Mouse (Mus musculus) thymus, adult 2 months (tissue): ENCODE measurements around the gene Lrrc26. TPM values are rescaled to one million over a fixed set of nuclear protein-coding genes. Genes with fewer than 3 reads are reported as not detected.

Experiments used
- DNase-seq: peaks from one replicate; pipeline ENCODE4 v3.0.0; 2021
- H3K27ac ChIP-seq: fragments of 200-500 bp; 2 replicates; pipeline ENCODE4 v1.5.1; 2012; ENCODE audit warnings: low read length, control low read depth; ENCODE audit not compliant: control insufficient read depth, insufficient read depth
- H3K27me3 ChIP-seq: fragments of 200-500 bp; 2 replicates; pipeline ENCODE4 v1.6.1; 2012; ENCODE audit warnings: mild to moderate bottlenecking, low read length, moderate library complexity, mixed read lengths; ENCODE audit not compliant: control insufficient read depth, insufficient read depth
- H3K36me3 ChIP-seq: fragments of 200-500 bp; 2 replicates; pipeline ENCODE4 v1.6.1; 2012; ENCODE audit warnings: mild to moderate bottlenecking, low read length, moderate library complexity; ENCODE audit not compliant: control insufficient read depth, insufficient read depth
- H3K4me1 ChIP-seq: fragments of 200-500 bp; replicated peaks from 2 replicates; pipeline ENCODE4 v1.6.1; 2012; ENCODE audit warnings: low read length; ENCODE audit not compliant: control insufficient read depth, insufficient read depth
- H3K4me3 ChIP-seq: fragments of 200-500 bp; 2 replicates; pipeline ENCODE4 v1.5.1; 2012; ENCODE audit warnings: mild to moderate bottlenecking, low read length, control low read depth, moderate library complexity; ENCODE audit not compliant: control insufficient read depth, insufficient read depth
- CTCF ChIP-seq: fragments of 200-500 bp; IDR thresholded peaks from 2 replicates; pipeline ENCODE4 v1.5.1; 2012; ENCODE audit warnings: mild to moderate bottlenecking, control low read depth, low read length, moderate library complexity, borderline replicate concordance; ENCODE audit not compliant: control insufficient read depth, poor library complexity, insufficient read depth; ENCODE audit errors: extremely low read depth
- POLR2A ChIP-seq: fragments of 200-500 bp; IDR thresholded peaks from 2 replicates; pipeline ENCODE4 v1.6.1; 2012; ENCODE audit warnings: mild to moderate bottlenecking, low read length, control low read depth, moderate library complexity; ENCODE audit not compliant: control insufficient read depth, poor library complexity, insufficient read depth; ENCODE audit errors: extremely low read depth
- WGBS: fragments of 180-500 bp; shearing (Covaris S2); methylation state at CpG from one replicate; pipeline ENCODE4 v1.1.7; 2018; 5-methylcytosine and 5-hydroxymethylcytosine counted together
- polyA plus RNA-seq: library from polyadenylated mRNA; depleted of rRNA; stranded (reverse); fragments of >200 nt; gene quantifications from 2 replicates; pipeline ENCODE4 v1.2.3, GENCODE M21; 2012

Lrrc26 gene
- polyA plus RNA-seq, 1 experiment, result 1.6 TPM

DNA sequence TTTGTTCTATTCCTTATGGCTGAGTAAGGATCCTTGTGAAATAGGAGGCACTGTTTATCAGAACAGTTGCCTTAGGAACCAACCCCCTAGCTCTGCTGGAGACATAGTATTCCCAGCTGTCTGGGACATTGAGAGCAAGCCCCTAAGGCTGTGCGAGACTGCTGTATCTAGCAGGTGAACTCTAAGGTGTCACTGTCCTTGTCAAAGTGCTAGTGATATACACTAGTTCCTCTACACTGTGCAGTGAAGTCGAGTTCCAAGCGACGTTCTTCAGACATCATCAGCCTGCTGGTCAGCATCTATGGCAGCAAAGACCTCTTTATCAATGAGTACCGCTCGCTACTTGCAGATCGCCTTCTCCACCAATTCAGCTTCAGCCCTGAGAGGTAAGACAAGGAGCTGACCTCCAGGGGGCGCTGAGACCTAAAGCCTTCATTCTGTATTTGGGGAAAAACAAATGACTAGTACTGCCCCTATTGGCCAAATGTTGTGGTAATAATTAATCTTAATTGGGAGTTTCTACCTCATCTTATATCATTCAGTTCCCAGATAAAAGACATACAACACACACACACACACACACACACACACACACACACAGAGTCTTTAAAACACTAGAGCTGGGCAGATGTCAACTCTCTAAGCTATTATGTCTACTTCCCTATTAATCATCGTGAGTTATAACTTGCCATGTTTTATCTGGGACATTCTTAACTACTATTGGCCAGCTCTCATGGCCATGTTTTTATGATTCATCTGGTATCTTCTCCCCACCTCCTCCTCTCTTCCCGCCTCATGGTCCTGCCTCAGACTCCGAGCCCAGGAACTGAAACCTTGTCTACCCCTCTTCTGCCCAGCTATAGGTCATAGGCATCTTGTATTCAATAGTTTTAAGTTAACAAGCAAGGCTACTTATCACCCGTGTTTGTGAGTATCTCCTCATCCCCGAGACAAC is 10.5 kb upstream of the Lrrc26 start:
- 79% methylated on average over 13 of the region's 13 CpGs for whole genome bisulfite sequencing
- Histone ChIP-seq H3K4me3 (no peak overlapping the region), H3K4me1 (no peaks in the 10 kb centered on the region), H3K36me3 (peaks cover 55% of the 10 kb centered on the region), H3K27ac (no peak overlapping the region), H3K27me3 (no peaks in the 10 kb centered on the region)
- TF ChIP-seq POLR2A, result no peak
- DNase-seq, result peak; percentile 68

DNA sequence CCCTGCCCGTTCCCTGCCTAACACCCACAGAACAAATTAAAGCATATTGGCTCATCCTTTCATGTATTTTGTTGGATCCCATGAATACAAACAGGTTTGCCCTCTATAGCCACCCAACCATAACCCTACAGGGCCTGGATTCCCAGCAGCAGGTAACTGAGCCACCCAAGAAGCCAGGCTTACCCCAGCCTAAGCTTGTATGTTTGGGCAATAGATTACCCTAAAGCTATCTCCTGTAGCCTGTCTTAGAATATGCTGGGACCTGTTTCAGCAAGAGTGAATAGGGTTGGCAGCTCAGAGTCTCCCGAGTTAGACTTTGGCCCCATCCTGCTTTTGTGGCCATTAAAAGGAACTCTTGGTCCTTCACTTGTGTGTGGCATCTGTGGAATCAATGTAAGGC is 4.2 kb upstream of the Lrrc26 start:
- H3K36me3 ChIP-seq, result peaks cover 25% of the 10 kb centered on the region
- TF ChIP-seq CTCF (no peak), POLR2A (no peak)
- WGBS, result 97% methylated on average over 2 of the region's 2 CpGs
- no peak for DNase-seq
- H3K4me3 ChIP-seq, result no peak overlapping the region
- no peaks in the 10 kb centered on the region for H3K4me1 ChIP-seq
- H3K27me3 ChIP-seq, result peaks cover 6% of the 10 kb centered on the region; the same call in 1 of the 2 replicates
- H3K27ac ChIP-seq, result no peak overlapping the region

DNA sequence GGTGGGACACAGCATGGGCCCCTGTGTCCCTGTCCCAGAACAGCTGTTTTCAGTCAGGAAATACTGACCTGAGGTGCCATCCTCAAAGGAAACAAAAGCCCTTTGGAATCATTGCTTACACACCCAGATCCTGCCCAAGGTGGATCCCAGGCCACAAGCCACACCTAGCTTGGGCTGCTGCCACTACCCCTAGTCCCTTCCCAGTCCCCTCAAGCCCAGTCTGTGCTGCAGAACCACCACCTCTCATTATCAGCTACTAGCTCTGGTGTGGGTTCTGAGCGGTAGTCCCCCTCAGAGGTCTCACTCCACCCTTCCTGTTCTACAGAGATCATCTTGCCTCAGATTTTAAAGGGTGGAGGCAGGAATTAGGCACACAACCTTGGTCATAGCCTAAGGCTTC is 3.4 kb upstream of the Lrrc26 start:
- TF ChIP-seq POLR2A, result no peak
- no peak for TF ChIP-seq CTCF
- WGBS, result 89% methylated on average over 1 of the region's 1 CpGs
- H3K27ac ChIP-seq, result no peak overlapping the region
- peaks cover 18% of the 10 kb centered on the region for H3K36me3 ChIP-seq
- H3K27me3 ChIP-seq, result peaks cover 10% of the 10 kb centered on the region; the same call in 1 of the 2 replicates
- no peak overlapping the region for H3K4me3 ChIP-seq
- H3K4me1 ChIP-seq, result no peaks in the 10 kb centered on the region
- DNase-seq, result no peak

DNA sequence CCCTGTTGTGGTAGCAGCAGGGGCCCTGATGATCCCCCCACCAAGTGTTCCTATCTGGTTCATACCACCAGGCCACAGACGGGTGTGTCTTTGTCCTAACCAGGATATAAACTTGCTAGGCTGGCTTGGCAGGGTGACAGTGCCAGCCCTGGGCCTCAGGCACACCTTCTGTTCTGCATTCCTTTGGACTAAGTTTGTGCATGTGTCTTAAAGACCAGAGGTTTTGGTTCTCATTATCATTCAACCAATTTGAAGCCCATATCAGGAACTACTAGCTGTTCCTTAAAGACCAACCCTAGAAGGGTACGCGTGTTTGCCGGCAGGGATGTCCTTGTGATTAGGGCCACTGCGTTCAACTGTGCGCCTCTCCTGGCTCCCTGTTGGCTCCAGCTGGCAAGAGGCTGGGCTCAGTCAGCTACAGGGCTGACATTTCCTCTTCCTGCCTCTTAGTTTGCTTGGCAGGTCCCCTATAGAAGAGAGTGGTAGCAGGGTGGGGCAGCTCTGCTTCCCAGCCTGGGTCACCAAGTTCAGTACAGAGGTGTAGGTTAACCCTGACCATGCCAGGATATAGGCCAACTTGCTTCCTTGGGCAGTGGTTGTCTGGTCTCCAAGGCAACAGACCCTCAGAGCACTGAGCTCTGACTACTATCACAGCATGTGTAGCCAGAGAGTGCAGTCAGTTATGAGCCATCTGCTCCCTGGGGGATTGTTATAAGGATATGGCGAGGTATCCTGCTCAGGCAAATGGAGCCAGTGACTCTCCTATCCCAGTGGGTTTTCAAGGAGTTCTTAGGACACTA is 2.7 kb upstream of the Lrrc26 start:
- DNase-seq, result no peak
- Histone ChIP-seq H3K4me1 (no peaks in the 10 kb centered on the region), H3K27ac (no peak overlapping the region)

DNA sequence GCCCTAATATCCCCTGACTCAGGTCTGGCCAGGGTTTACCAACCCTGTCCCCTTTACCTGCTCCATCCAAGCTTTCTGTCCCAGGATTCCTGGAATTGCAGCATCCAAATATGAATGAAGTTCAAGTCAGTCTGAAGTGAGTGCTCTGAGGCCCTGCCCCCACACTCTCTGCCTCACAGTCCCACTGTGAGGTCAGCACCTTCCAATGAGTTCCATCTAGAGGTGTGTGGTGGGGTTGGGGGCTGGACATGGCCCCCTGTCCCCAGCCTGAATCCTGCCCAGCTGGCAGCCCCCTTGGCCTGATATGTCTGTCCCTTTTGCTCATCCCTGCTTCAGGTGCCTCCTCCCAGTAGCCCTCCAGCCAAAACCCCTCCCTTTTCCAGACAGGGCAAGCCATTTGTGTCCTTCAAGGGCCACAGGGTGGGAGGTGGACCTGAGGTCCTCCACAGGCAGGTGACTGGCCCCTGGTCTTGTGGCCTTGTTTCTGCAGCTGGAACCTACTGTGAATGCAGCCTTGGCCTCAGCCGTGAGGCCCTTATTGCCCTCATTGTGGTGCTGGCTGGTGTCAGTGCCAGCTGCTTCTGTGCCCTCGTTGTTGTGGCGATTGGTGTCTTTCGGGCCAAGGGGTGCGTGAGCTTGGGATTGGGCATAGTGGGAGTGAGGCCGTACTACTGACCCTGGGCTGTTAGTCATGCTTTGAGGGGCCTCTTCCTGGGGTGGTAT is 1.6 kb upstream of the Lrrc26 start, which contains the start of gene Tmem210:
TSS of gene Tmem210 (plus strand) at position 219 of the 723 bp plus-strand sequence.
- Histone ChIP-seq H3K27ac (no peak within 1 kb of the TSS), H3K4me3 (no peak within 1 kb of the TSS), H3K4me1 (no peaks in the 10 kb centered on the region), H3K36me3 (peaks cover 18% of the 10 kb centered on the region), H3K27me3 (peaks cover 17% of the 10 kb centered on the region)
- TF ChIP-seq CTCF (no peak), POLR2A (no peak)
- DNase-seq, result no peak
- WGBS, result 95% methylated on average over 6 of the region's 6 CpGs

More for the DNA sequence above, 2.7 kb upstream of the Lrrc26 start:
- 65% methylated on average over 7 of the region's 7 CpGs for WGBS
- TF ChIP-seq POLR2A (no peak), CTCF (no peak)
- peaks cover 18% of the 10 kb centered on the region for H3K36me3 ChIP-seq
- peaks cover 12% of the 10 kb centered on the region for H3K27me3 ChIP-seq
- no peak overlapping the region for H3K4me3 ChIP-seq

DNA sequence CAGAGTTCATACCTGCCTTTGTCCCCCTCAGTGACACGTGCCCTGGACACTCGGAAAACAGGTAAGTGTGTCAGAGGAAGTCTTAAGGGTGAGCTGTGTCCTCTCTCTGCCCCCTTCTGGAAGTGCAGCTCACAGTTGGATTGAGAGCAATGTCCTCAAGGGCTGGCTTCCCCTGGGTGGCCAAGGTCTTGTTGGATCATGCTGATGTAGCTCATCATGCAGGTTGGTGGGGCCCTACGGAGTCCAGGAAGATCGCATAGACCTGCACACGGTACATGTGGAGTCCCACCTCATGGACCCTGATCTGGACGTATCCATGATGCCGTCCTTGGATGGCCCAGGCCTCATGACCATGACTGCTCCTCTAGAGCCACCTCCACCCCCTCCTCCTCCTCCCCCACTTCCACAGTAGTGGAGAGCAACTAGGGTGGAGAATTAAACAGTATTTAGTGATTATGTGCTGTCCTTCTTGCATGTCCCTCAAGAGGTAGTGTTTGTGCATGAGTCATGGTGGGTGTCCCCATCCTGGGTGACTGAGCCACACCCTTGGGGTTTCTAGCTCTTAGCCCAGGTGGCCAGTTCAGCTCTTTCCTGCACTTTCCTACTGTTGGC is 875 bp upstream of the Lrrc26 start:
- DNase-seq, result no peak
- 87% methylated on average over 7 of the region's 7 CpGs for WGBS
- Histone ChIP-seq H3K4me1 (no peaks in the 10 kb centered on the region), H3K4me3 (no peak overlapping the region), H3K27me3 (peaks cover 17% of the 10 kb centered on the region), H3K36me3 (peaks cover 18% of the 10 kb centered on the region), H3K27ac (no peak overlapping the region)
- TF ChIP-seq CTCF (no peak), POLR2A (no peak)
